Mouse (Mus musculus) G1E-ER4 (cell line): ENCODE data around the gene Zfp87. TPM values are rescaled to one million over a fixed set of nuclear protein-coding genes. Genes with fewer than 3 reads are reported as not detected.

Experiments
- GATA1 ChIP-seq: IDR thresholded peaks from one replicate; pipeline ENCODE4 v1.8.0; 2012; ENCODE audit warnings: low read length, inconsistent platforms
- polyA plus RNA-seq: library from polyadenylated mRNA; stranded (reverse); fragments of >175 nt; gene quantifications from 2 replicates; pipeline ENCODE4 v1.2.3, GENCODE M21; 2012

The Zfp87 gene
- 0.32 and 0.72 TPM in 2 replicates for polyA plus RNA-seq

DNA sequence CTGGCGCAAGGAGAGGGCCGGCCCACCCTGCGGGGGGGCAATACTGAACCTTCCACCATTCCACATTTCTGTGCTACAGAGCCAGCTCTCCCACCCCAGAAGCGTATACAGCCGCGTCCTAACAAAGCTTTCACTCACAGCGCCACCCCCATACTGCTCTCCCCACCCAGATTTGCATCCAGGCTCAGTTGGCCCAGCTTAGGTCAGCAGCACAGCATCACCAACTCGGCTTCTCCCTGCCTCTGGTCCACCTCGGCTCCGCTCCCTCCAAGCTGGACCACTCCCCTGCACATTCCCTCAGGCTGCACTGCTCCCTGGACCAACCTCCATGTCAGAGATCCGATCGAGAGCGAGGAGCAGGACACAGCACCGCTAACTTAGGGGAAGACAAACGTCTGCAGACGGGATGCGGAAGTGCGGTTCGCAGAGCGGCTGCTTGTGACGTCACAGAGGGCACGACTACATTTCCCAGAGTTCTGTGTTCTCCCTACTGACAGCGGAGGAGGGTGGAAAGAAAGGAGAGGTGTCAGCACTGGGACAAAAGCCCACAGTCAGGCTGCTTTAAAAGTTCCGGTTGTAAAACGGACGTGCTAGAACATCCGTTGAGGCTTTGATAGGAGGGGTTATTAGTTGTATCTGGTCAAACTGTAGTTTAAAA, at the start of gene Zfp87, which contains the start of gene Gm26965:
Gene Zfp87, minus strand, starts transcription at position 425 of the 658 bp plus-strand sequence.
Gene Gm26965, minus strand, starts transcription at position 399 of the 658 bp plus-strand sequence.
- no peak for TF ChIP-seq GATA1

DNA sequence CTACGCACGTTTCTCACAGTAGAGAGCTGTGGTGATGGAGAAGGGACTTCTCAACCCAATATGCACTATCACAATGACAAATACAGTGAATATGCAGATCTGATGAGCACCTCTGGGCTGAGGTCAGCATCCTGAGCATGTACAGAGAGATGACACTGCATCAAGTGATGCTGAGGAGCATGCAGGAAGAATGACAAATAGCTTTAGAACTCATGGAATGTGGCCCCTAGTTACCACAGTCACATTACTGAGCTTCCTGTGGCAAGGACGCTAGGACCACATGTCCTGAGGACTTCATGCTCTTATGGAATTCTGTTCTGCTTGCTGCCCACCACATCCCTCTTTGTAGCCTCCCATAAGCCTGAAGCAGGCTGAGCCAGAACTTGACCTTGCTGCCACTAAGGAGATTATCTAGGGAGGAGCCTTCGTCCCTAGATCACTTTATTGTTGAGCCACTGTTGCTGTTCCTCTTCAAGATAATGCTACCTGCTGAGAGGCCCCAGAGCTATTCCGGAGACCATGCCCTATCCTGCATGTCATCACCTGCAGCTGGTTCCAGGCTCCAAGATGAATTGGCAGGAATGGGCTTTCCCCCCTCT, 46.7 kb upstream of the Zfp87 start:
- no peak for TF ChIP-seq GATA1

DNA sequence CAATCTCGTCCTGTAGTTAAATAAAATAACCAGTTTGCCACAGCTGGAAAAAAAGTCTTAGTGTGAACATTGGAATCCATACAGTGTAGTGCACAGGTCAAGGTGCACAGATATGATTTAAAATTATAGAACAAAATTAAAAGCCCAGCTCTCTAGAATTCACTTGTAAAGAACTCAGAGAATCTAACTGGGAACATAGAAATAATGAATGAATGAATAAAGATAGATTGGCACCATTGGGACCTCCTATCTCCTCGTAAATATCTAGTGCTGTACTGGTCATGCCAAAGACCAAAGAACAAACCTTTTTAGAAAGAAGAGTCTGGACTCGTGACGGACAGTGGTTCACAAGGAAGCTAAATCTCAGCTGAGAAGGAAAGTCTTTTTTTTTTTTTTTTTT, 27.8 kb upstream of the Zfp87 start, which contains the start of gene Zfp748:
Gene Zfp748, minus strand, starts transcription at position 101 of the 400 bp plus-strand sequence.
- TF ChIP-seq GATA1: no peak

GRCm38 (mm10) chr13:67552505-67553346, 26.7 kb upstream of the Zfp87 start:
- TF ChIP-seq GATA1: no peak

- no peak for TF ChIP-seq GATA1
These were observed 20.0 kb upstream of the Zfp87 start for GRCm38 (mm10) chr13:67545941-67546340.

DNA sequence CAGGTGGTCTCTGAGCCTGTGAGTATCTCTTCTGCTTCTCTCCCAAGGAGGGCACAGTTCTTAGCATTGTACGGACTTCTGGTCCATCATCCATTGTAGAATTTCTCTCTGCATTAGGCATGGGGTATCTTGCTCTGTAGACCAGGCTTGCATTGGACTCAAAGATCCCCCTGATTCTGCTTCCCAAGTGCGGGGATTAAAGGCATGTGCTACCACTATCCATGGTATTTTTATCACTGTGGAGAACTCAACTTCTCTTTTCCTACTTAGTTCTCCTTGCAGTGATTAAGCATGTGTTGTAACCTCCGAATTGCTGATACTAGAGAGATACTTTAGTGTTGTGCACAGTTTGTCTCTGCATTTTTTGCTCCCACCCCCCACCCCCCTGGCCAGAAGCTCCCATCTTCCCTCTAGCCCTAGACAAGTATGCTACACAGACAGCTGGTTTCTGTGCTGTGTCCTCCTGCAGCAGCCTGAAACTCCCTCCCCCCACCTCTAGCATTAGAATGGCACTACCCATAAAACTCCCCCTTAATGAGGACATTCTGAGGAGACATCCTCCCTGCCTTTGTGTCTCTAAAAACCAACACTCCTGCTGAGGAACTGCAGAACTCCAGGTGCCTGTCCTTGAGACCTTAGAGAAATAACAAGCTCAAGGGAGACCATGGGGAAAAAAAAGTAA, 1.2 kb upstream of the Zfp87 start:
- TF ChIP-seq GATA1: no peak

- no peak for TF ChIP-seq GATA1
These were observed 25.1 kb downstream of the Zfp87 start for GRCm38 (mm10) chr13:67500908-67501307.

DNA sequence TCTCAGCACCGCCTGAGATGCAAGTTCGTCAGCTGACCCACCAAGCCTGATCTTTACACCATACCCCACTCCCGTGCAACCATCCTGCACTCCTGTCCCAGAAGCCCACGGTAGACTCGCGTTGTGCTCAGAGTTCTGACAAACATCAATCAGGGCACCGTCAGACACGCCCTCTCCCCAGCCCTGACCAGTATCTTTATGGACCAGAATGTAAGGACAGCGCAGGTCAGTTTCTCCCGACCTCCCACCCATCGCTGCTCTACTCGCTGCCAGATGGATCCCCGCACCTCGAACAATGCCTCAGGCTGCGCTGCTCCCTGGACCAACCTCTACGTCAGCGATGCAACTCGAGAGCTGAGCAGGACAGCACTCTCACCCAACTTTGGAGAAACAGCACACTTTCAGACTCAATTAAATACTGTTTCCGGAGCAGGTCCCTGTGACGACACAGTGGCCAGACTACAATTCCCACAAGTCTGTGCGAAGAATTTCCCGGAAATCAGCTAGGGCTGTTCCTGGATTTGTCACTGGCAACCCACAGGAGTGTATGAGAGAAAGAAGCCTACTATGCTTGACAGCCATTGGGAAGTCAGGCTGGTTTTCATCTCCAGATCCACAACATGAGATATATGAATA, 25.8 kb downstream of the Zfp87 start, which contains the start of gene Zfp58:
Gene Zfp58, minus strand, starts transcription at position 472 of the 636 bp plus-strand sequence.
- TF ChIP-seq GATA1: no peak

DNA sequence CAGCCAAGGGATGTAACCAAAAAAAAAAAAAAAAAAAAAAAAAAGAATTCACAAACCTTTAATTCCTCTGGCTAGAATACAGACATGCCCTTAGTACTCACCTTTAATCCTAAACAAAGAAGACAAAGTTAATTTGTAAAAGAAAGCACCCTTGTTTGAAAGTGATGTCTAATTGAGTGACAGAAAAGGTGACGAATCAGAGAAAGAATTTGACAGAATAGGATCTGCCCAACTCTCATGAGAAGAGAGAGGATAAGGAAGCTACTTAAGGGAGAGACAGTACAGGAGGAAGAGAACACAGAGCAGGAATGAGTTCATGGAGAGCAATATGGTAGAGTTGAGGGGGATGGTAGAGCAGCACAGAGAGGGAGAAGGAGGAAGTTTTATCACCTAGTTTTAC, 30.3 kb downstream of the Zfp87 start:
- no peak for TF ChIP-seq GATA1

- no peak for TF ChIP-seq GATA1
These were observed 41.6 kb downstream of the Zfp87 start for GRCm38 (mm10) chr13:67484424-67484811.

- TF ChIP-seq GATA1: no peak
These were observed 42.2 kb downstream of the Zfp87 start, which contains the start of gene Zfp874b for GRCm38 (mm10) chr13:67483625-67484423. Gene Zfp874b, minus strand, starts transcription at chr13:67484258.

GRCm38 (mm10) chr13:67481528-67481927, 44.4 kb downstream of the Zfp87 start:
- TF ChIP-seq GATA1: no peak

DNA sequence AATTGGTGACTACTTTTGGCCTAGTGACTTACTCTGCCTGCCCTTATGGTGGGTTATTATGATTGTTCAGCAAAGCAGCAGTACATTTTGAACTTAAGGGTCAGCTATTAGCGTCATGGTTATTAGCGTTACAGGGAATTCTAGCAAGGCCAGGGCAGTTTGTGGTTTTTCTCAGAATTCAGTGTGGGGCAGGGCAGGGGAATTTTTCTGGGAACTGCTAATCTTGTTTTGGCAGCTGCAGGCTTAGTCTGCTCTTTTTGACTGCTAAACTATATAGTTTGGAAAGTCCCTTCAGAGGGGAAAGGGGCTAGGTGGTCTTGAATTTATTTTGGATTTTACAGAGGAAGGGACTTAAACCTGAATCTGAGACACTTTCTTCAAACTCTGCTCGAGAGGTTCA, 56.7 kb downstream of the Zfp87 start:
- no peak for TF ChIP-seq GATA1

Other genes starting within 250 kb of the Zfp87 start
- gene Zfp458, start 247.7 kb downstream of the Zfp87 start, polyA plus RNA-seq: 0.12 and 0.16 TPM in 2 replicates
- 0.09 and 0.22 TPM in 2 replicates for gene Zfp457, start 219.7 kb downstream of the Zfp87 start, polyA plus RNA-seq
- gene Zfp595, start 193.6 kb downstream of the Zfp87 start, polyA plus RNA-seq: 0.11 and 0.18 TPM in 2 replicates
- not detected in 2 replicates for gene Gm28044, start 165.6 kb downstream of the Zfp87 start, polyA plus RNA-seq
- gene Zfp953, start 165.6 kb downstream of the Zfp87 start, polyA plus RNA-seq: 0.03 TPM in 2 replicates
- not detected in 2 replicates for gene Gm28041, start 150.4 kb downstream of the Zfp87 start, polyA plus RNA-seq
- 0.09 TPM in 2 replicates for gene Zfp456, start 150.4 kb downstream of the Zfp87 start, polyA plus RNA-seq
- 0.73 and 1.1 TPM in 2 replicates for gene Zfp429, start 126.4 kb downstream of the Zfp87 start, polyA plus RNA-seq
- gene Zfp459, start 104.8 kb downstream of the Zfp87 start, polyA plus RNA-seq: not detected in 2 replicates
- gene Zfp874a, start 74.6 kb downstream of the Zfp87 start, polyA plus RNA-seq: 0.24 and 0.28 TPM in 2 replicates
- gene Zfp874b, start 41.9 kb downstream of the Zfp87 start, polyA plus RNA-seq: 0.28 and 0.33 TPM in 2 replicates
- 0.25 and 0.38 TPM in 2 replicates for gene Zfp58, start 25.6 kb downstream of the Zfp87 start, polyA plus RNA-seq
- gene Gm26965, start within 50 bp of the Zfp87 start, polyA plus RNA-seq: not detected in 2 replicates
- gene Zfp748, start 27.7 kb upstream of the Zfp87 start, polyA plus RNA-seq: 0.17 and 0.18 TPM in 2 replicates
- 0.23 and 0.42 TPM in 2 replicates for gene Zfp729b, start 83.5 kb upstream of the Zfp87 start, polyA plus RNA-seq
- 0.02 TPM in 1 of 2 replicates, not detected in the other for gene Gm49345, start 111.6 kb upstream of the Zfp87 start, polyA plus RNA-seq
- 0.14 and 0.17 TPM in 2 replicates for gene Zfp729a, start 111.6 kb upstream of the Zfp87 start, polyA plus RNA-seq
- gene Zfp738, start 160.9 kb upstream of the Zfp87 start, polyA plus RNA-seq: 0.12 and 0.31 TPM in 2 replicates
- 0.61 and 0.95 TPM in 2 replicates for gene Zfp65, start 203.0 kb upstream of the Zfp87 start, polyA plus RNA-seq
- 0.14 and 0.16 TPM in 2 replicates for gene Zfp85, start 229.1 kb upstream of the Zfp87 start, polyA plus RNA-seq